Mouse (Mus musculus) ES-Bruce4 (cell line): ENCODE measurements at regions not wholly inside any gene's neighbourhood (a gene's known extent, or its start where the extent isn't known, plus 50 kb on each side); places are given as distances from the start of the nearest gene placed in this dataset.

ENCODE experiments used
- H3K27ac ChIP-seq: 2 replicates; pipeline ENCODE4 v1.5.1; 2012; ENCODE audit warnings: low read length, inconsistent platforms; ENCODE audit not compliant: insufficient read depth
- H3K27me3 ChIP-seq: 2 replicates; pipeline ENCODE4 v1.6.1; 2012; ENCODE audit warnings: mild to moderate bottlenecking, low read length, inconsistent platforms; ENCODE audit not compliant: control insufficient read depth, poor library complexity, insufficient read depth, severe bottlenecking
- H3K36me3 ChIP-seq: 2 replicates; pipeline ENCODE4 v1.6.1; 2012; ENCODE audit warnings: inconsistent platforms, mild to moderate bottlenecking, low read length, moderate library complexity; ENCODE audit not compliant: control insufficient read depth, poor library complexity, insufficient read depth, severe bottlenecking
- H3K4me1 ChIP-seq: one replicate; pipeline ENCODE4 v1.8.1; 2011; ENCODE audit warnings: low read length; ENCODE audit not compliant: control insufficient read depth, insufficient read depth
- H3K4me3 ChIP-seq: 2 replicates; pipeline ENCODE4 v1.5.1; 2011; ENCODE audit warnings: low read depth, mild to moderate bottlenecking, low read length
- H3K9ac ChIP-seq: 2 replicates; pipeline ENCODE4 v1.6.1; 2012; ENCODE audit warnings: low read depth, mild to moderate bottlenecking, inconsistent platforms; ENCODE audit not compliant: poor library complexity, severe bottlenecking
- H3K9me3 ChIP-seq: replicated peaks from 2 replicates; pipeline ENCODE4 v1.6.1; 2012; ENCODE audit warnings: mild to moderate bottlenecking, low read length, inconsistent platforms; ENCODE audit not compliant: control insufficient read depth, poor library complexity, insufficient read depth, severe bottlenecking
- CTCF ChIP-seq: IDR thresholded peaks from one replicate; pipeline ENCODE4 v1.8.1; 2011; ENCODE audit warnings: low read depth, low read length
- EP300 ChIP-seq: IDR thresholded peaks from 2 replicates; pipeline ENCODE4 v1.6.1; 2011; ENCODE audit warnings: low read depth, low read length; ENCODE audit not compliant: insufficient read depth
- POLR2A ChIP-seq: IDR thresholded peaks from one replicate; pipeline ENCODE4 v1.8.1; 2011; ENCODE audit warnings: low read length; ENCODE audit not compliant: insufficient read depth

DNA sequence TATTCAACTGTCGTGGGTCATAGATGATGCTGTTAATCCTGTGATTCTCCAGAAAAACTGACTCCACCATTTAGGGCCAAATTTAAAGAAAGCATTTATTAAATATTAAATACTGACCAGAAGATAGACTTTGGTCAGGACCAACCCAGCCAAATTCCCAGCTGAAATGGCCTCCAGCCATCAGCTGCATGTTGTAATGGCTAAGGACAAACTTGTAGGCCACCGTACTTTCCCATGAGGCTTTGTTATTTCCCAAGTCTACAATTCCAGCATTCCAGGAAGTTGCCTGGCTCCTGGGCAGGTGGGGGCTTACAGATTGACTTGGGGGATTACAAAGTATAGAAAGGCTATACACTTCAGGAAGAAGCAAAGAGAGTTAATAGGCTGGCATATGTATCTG, 272.5 kb upstream of the Fn1 start:
- H3K9ac ChIP-seq: no peak overlapping the region
- no peaks in the 10 kb centered on the region for H3K9me3 ChIP-seq
- no peak overlapping the region for H3K4me3 ChIP-seq
- H3K27me3 ChIP-seq: no peaks in the 10 kb centered on the region
- no peak for TF ChIP-seq POLR2A
- no peak for TF ChIP-seq CTCF
- no peak for TF ChIP-seq EP300
- no peaks in the 10 kb centered on the region for H3K36me3 ChIP-seq
- H3K27ac ChIP-seq: no peak overlapping the region
- H3K4me1 ChIP-seq: no peaks in the 10 kb centered on the region

DNA sequence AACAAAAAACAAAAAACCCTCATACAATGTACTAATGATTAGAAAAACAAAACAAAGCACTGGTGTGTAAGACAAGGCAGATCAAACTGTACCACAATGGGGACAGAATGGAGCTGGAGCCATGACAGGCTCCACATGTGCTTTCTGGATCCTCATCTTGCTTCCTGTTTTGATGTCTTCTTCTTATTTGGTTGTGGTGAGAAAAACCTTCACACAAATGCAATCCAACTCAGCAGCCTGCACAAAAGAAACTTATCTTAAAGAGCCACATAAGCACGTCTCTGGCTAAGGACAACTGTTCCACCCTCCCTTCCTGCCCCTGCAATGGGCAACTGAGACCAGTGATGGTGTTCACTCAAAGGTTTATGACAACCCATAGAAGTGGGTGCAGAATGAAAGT, 271.9 kb upstream of the Fn1 start:
- Histone ChIP-seq H3K4me3 (no peak overlapping the region), H3K9me3 (no peaks in the 10 kb centered on the region), H3K9ac (no peak overlapping the region), H3K36me3 (no peaks in the 10 kb centered on the region), H3K27ac (no peak overlapping the region), H3K4me1 (no peaks in the 10 kb centered on the region), H3K27me3 (no peaks in the 10 kb centered on the region)
- TF ChIP-seq POLR2A: no peak
- no peak for TF ChIP-seq CTCF
- TF ChIP-seq EP300: no peak

DNA sequence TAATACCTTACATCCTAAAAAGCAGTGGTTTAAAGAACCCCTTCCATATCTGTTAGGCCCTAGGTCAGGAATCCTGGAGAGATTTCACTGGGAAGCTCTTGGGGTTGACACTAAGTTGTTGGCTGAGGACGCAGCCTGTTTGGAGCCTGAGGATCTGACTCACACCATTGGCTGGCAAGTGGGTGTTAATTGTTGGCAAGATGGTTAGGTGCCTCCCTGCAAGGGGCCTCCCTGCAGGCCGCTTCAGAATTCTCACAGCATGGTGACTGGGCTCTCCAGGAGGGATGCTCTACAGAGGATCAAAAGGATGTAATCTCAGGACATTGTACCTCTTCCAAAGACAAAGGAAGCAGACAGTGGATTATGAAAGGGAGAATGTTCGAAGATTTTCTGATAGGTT, 270.7 kb upstream of the Fn1 start:
- Histone ChIP-seq H3K36me3 (no peaks in the 10 kb centered on the region), H3K4me1 (no peaks in the 10 kb centered on the region), H3K4me3 (no peak overlapping the region), H3K9ac (no peak overlapping the region), H3K9me3 (no peaks in the 10 kb centered on the region), H3K27ac (no peak overlapping the region), H3K27me3 (no peaks in the 10 kb centered on the region)
- TF ChIP-seq CTCF (no peak), EP300 (no peak), POLR2A (no peak)

DNA sequence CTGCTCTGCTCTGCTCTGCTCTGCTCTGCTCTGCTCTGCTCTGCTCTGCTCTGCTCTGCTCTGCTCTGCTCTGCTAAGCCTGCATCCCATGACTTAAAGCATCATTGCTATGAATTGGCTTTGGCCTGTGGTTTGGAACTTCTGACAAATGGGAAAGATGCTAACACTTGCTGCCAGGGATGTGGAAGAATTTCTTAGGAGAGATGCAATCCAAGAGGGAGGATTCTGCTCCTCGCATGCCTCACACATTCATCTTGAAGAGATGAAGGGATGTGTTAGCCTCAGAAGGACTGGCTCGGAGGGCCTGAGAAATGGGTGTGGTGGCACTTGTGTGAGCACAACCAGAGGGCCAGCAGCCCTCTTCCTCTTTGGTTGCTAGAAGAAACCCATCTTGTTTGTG, 268.5 kb upstream of the Fn1 start:
- H3K36me3 ChIP-seq: no peaks in the 10 kb centered on the region
- no peaks in the 10 kb centered on the region for H3K27me3 ChIP-seq
- no peaks in the 10 kb centered on the region for H3K4me1 ChIP-seq
- H3K27ac ChIP-seq: no peak overlapping the region
- H3K9me3 ChIP-seq: no peaks in the 10 kb centered on the region
- no peak overlapping the region for H3K4me3 ChIP-seq
- TF ChIP-seq POLR2A: no peak
- no peak for TF ChIP-seq EP300
- TF ChIP-seq CTCF: no peak
- H3K9ac ChIP-seq: no peak overlapping the region

DNA sequence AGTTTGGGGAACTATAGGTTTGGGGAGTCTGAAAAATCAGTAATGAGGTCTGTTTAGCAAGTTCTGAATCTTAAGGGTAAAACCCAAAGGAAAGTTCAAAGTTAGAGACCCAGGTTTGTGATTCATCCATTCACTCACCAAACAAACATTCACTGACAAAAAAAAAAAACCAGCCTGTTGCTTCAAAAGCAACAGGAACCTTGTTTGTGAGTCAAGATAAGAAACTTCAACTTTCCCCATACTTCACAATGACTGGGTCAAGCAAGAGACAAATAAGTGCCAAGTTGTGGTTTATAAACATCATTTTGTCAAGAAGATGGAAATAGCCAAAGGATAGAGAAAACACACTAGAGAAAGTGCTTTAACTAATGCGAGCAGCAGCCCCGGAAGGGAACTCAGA, 266.9 kb upstream of the Fn1 start:
- Histone ChIP-seq H3K36me3 (no peaks in the 10 kb centered on the region), H3K9ac (no peak overlapping the region), H3K27me3 (no peaks in the 10 kb centered on the region), H3K4me1 (no peaks in the 10 kb centered on the region), H3K9me3 (no peaks in the 10 kb centered on the region), H3K4me3 (no peak overlapping the region), H3K27ac (no peak overlapping the region)
- TF ChIP-seq CTCF (no peak), EP300 (no peak), POLR2A (no peak)

DNA sequence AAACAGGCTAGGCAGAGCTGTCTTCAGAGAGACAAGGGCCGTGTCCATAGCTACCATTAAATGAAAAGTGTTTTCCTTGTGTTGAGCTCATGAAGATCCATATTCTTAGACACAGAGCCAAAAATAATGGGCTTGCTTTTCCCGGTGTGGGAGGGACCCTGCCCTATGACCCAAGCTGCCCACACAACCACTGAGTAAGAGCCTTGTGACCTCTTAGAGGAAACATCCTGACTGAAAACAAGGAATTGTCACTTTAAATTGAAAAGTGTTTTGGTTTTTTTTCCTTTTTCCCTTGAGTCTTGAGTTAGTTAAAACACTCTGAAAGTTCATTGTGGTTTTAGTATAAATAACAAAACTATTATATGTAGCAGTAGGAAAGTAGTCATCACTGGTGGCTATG, 264.0 kb upstream of the Fn1 start:
- H3K36me3 ChIP-seq: no peaks in the 10 kb centered on the region
- TF ChIP-seq POLR2A (no peak), CTCF (no peak)
- H3K4me3 ChIP-seq: no peak overlapping the region
- no peak overlapping the region for H3K9ac ChIP-seq
- H3K4me1 ChIP-seq: no peaks in the 10 kb centered on the region
- no peaks in the 10 kb centered on the region for H3K27me3 ChIP-seq
- H3K9me3 ChIP-seq: no peaks in the 10 kb centered on the region
- H3K27ac ChIP-seq: no peak overlapping the region

DNA sequence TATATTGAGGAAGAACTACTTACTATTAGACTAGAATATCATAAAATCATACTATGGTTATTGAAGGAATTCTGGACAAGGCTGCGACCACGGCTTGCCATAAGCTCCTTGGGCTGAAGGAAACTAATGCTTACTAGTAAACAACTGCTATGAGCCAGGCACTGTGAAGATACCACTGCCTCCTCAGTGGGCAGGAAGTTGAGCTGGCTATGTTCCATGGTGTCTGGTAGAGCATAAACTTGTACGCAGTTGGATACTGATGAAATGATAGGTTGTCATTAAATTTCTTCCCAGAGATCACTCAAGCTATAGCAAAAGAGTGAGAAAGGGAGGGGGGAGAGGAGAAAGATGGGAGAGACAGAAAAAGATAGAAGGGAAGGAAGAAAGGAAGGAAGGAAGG, 261.4 kb upstream of the Fn1 start:
- Histone ChIP-seq H3K4me1 (no peaks in the 10 kb centered on the region), H3K9ac (no peak overlapping the region), H3K9me3 (no peaks in the 10 kb centered on the region), H3K36me3 (no peaks in the 10 kb centered on the region), H3K27me3 (no peaks in the 10 kb centered on the region), H3K4me3 (no peak overlapping the region), H3K27ac (no peak overlapping the region)
- TF ChIP-seq EP300 (no peak), CTCF (no peak), POLR2A (no peak)
